8 mouse cellular contexts compared by ENCODE assay signal in genomic region chr5:122353807-122354491, GRCm38 (mm10). TPM values are rescaled to one million over a fixed set of nuclear protein-coding genes. Genes with fewer than 3 reads are reported as not detected.
A peak's percentile ranks its signal among the peaks of the same experiment; 100 is the strongest.
DNase-seq lines count a peak whose midpoint lies in the region; ATAC-seq and TF ChIP-seq lines count a peak whose summit lies in the region.

Gene Rad9b (minus strand): TSS chr5:122354233.
Gene Vps29 (plus strand): TSS chr5:122354369.

- H3K4me2 ChIP-seq in hindbrain, embryonic 13.5 days: peak within 1 kb of the TSS; percentile 76

- H3K9ac ChIP-seq in hindbrain, embryonic 13.5 days: peak within 1 kb of the TSS; percentile 95

- CTCF ChIA-PET in Patski (lab: Charles Lee): no interaction called here

- peaks cover 16% of the 10 kb centered on the region for H3K4me1 ChIP-seq in hindbrain, embryonic 13.5 days (replicated peaks)

- peak; percentile 88 for ATAC-seq in Patski
- ATAC-seq in hindbrain, embryonic 13.5 days (ENCODE audit: low FRiP score): peak; percentile 94

- H3K36me3 ChIP-seq in hindbrain, embryonic 13.5 days: no peaks in the 10 kb centered on the region

- WGBS in hindbrain, embryonic 13.5 days: 3% methylated on average over 51 of the region's 51 CpGs

- H3K4me3 ChIP-seq in hindbrain, embryonic 13.5 days: peak within 1 kb of the TSS; percentile 91

- peak within 1 kb of the TSS; percentile 89 for H3K27ac ChIP-seq in hindbrain, embryonic 13.5 days

- TF ChIP-seq CTCF in Patski (IDR thresholded peaks at IDR 0.05): no peak

- in situ Hi-C loops in Patski (cut with MboI; ENCODE audit: low pct_unique_long_range_greater_than_20kb): no loop called here

- no peaks in the 10 kb centered on the region for H3K9me3 ChIP-seq in hindbrain, embryonic 13.5 days

- peak; percentile 99 for DNase-seq in Patski (ENCODE audit: low read depth, low spot score)
- peak; percentile 100 for DNase-seq in cerebellum, postnatal 14 days
- peak; percentile 95 to 98 for DNase-seq in frontal cortex, postnatal 14 days (ENCODE audit: low spot score in 2 of 2)
- peak; percentile 97 to 99 for DNase-seq in layer of hippocampus, postnatal 25 days (ENCODE audit: extremely low spot score in 1 of 2, low spot score in 1 of 2)
- peak; percentile 98 for DNase-seq in lung, postnatal 25 days (ENCODE audit: low spot score)
- DNase-seq in retina, embryonic 14.5 days (ENCODE audit: low spot score): peak; percentile 100
- peak; percentile 100 for DNase-seq in thymus, postnatal 4 days

- H3K27me3 ChIP-seq in Patski: no peaks in the 10 kb centered on the region
- no peaks in the 10 kb centered on the region for H3K27me3 ChIP-seq in hindbrain, embryonic 13.5 days

- POLR2A ChIA-PET in Patski (lab: Charles Lee): interaction anchor here (0.7 to 0.9 kb wide), 2 partner anchors 10 to 58 kb away, joined by 3 read pairs; no protein-coding TSS in a partner anchor

RNA-seq across cellular contexts. Expression of gene Rad9b, which starts in this region (rescaled TPM):
- 5.9 TPM for polyA plus RNA-seq in Patski (2021)
- 21.0 and 23.9 TPM in 2 replicates for polyA plus RNA-seq in hindbrain, embryonic 13.5 days (2015; fragmentation: Nextera tagmentation; extraction: Ambion mirVana)
- total RNA-seq in layer of hippocampus, postnatal 25 days (2021): 1 to 10 TPM; 3.4 to 4.0 TPM

RNA-seq across cellular contexts. Expression of gene Vps29, which starts in this region (rescaled TPM):
- polyA plus RNA-seq in Patski (2021): 270 TPM
- polyA plus RNA-seq in hindbrain, embryonic 13.5 days (2015; fragmentation: Nextera tagmentation; extraction: Ambion mirVana): 297 and 305 TPM in 2 replicates
- total RNA-seq in layer of hippocampus, postnatal 25 days (2021): 100 to 1,000 TPM; 206 to 217 TPM

Comparison
In these comparisons a context has a peak if more than half of its experiments do, and no peak if none do; other contexts are left out.
1. Peak in every context shown above with its lines: DNase-seq, ATAC-seq, H3K4me3 ChIP-seq and H3K27ac ChIP-seq.